Mouse (Mus musculus): Measurements from ENCODE around the gene BC052040. TPM values are rescaled to one million over a fixed set of nuclear protein-coding genes. Genes with fewer than 3 reads are reported as not detected.

The BC052040 gene
- total RNA-seq, 2 experiments from 2014 or later: 2.1 to 2.2 TPM

- intact Hi-C loops (cut with DNase I): no loop called here
- no peak for DNase-seq
These were observed 169.7 kb downstream of the BC052040 start for GRCm38 (mm10) chr2:115751177-115751576.

DNA sequence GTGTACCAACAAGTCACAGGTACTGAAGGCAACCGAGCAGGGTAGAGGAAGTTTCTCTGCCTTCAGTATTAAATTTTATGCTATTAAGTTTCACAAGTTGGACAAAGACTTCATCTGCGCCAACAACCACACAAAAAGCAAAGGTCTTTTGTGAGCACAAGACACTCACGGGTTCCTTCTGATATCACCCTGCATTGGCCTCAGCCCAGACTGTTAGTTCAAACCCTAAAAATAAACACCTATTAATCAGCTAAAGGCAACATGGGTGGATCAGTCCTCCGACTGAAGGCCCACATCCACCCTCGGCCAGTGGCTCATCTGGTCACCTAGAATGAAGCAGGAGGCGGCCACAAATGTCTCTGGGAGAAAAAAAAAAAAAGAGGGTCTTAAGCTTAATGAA, 176.2 kb downstream of the BC052040 start:
- intact Hi-C loops (cut with DNase I): no loop called here
- DNase-seq: peak in 1 of 2 experiments; percentile 24

DNA sequence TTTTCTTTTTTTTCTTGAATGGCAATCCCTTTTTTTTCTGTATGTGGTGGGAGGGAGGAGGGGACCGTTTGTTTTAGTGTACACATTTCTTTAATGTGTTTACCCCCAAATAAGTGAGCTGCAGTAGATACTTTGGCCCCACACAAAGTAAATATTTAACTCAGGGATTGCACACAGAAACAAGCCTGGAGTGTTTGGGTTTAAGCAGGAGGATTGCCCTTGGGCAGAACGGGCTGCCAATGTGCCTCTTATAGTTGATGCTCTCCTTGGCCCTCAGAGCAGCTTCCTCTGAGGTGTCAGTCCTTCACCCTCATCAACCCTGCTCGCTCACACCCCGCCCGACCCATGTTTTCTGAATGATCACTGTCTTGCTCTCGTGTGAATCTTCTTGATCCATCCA, 177.0 kb downstream of the BC052040 start:
- intact Hi-C loops (cut with DNase I): no loop called here
- DNase-seq: no peak

DNA sequence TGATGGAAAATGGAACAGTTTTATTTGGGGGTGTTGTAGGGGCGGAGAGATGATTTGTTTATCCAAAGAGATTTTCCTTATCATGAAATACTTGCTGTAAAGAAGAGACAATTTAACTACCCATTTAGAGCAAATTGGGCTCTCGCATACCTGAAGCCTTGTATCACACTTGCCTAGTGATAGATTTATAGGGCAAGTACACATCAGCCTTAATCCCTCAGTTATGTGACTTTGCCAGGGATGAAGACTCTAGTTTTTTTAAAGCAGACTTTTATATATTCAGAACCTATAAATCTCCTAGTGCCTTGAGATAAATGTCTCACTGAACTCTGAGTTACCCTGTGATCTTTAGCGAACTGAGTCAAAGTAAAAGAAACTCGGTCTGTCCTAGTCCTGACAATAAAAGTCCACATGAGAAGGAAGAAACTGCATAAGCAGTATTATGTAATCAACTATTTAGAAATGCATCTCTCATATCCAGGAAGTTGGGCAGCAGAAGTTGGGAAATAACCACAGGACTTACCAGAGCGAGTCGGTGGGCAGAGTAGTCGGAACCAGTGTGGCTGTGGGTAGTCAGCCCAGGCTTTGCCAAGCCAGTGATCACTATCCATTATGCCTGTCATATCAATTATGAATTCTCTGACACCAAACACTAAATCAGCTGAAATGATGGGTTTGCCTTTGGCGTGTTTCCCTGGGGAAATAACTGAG, 183.2 kb downstream of the BC052040 start:
- intact Hi-C loops (cut with DNase I): no loop called here
- no peak for DNase-seq

- intact Hi-C loops (cut with DNase I): no loop called here
These were observed 188.2 kb downstream of the BC052040 start for GRCm38 (mm10) chr2:115769597-115770305.

GRCm38 (mm10) chr2:115772709-115773108, 191.2 kb downstream of the BC052040 start:
- no peak for DNase-seq
- intact Hi-C loops (cut with DNase I): no loop called here

More at GRCm38 (mm10) chr2:115769597-115770305, 188.2 kb downstream of the BC052040 start:
- DNase-seq: no peak

- DNase-seq: no peak
- intact Hi-C loops (cut with DNase I): no loop called here
These were observed 192.8 kb downstream of the BC052040 start for GRCm38 (mm10) chr2:115774153-115774908.

GRCm38 (mm10) chr2:115775488-115776217, 194.1 kb downstream of the BC052040 start:
- no peak for DNase-seq
- intact Hi-C loops (cut with DNase I): no loop called here

DNA sequence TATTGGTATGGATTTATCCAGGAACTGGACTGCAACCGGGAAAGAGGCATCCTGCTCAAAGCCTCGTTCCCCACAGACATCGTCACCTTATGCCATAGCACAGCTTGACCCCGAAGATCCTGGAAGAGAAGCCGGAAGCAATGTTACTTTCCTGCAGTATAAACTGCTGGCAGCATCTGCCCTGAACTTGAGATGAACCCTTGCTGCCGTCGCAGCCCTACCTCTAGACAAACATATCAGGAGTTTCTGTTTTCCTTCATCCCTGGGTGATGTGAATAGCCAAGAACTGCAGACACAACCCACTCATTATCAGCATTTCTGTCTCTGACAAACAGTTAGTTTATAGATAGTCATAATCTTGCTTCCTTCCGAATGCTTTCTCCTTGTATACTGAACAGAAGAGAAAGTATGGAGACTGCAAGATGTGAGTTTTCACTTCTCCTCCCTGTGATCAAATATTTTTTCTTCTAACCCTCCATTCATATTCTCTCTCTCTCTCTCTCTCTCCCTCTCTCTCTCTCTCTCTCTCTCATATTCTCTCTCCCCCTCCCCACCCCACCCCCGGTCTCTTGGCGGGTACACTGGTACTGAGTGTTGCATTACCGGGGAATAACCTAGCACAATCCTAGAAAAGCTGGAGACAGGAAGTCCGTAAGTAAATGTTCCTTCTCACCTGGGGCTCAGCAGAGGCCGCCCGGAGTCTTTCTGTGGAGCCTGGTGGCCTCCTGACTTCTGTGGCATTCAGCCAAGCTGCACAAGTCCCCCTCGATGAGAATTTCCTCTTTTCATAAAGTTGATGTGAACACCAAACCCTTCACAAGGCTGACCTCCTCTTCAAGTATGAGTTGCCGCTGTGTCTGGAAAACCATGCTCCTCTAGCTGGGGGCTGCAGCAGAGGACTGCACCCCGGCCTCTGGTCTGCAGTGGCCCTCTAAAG, 195.7 kb downstream of the BC052040 start:
- intact Hi-C loops (cut with DNase I): no loop called here
- no peak for DNase-seq

GRCm38 (mm10) chr2:115780546-115781011, 199.1 kb downstream of the BC052040 start:
- no peak for DNase-seq
- intact Hi-C loops (cut with DNase I): no loop called here

DNA sequence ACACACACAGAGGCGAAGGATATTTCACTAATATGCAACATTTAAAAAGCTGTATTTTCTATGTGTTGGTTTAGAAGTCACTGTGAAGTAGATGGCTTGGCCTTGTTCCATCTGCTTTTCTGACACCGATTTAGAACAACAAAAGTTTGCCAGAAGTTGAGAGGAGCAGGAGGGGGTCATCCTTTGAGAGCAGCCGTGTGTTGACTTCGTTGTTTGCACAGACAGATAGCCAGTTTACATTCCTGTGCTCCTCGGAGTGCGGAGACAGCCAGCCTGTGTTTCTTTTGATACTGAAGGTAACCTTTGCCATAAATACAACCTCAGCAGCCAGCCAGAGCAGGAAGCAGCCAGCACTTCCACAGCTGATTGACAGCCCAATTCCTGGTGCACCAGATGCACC, 204.2 kb downstream of the BC052040 start:
- intact Hi-C loops (cut with DNase I): no loop called here
- no peak for DNase-seq

GRCm38 (mm10) chr2:115798839-115799238, 217.3 kb downstream of the BC052040 start:
- intact Hi-C loops (cut with DNase I): no loop called here
- DNase-seq: no peak

GRCm38 (mm10) chr2:115808376-115808775, 226.9 kb downstream of the BC052040 start:
- intact Hi-C loops (cut with DNase I): no loop called here
- no peak for DNase-seq

DNA sequence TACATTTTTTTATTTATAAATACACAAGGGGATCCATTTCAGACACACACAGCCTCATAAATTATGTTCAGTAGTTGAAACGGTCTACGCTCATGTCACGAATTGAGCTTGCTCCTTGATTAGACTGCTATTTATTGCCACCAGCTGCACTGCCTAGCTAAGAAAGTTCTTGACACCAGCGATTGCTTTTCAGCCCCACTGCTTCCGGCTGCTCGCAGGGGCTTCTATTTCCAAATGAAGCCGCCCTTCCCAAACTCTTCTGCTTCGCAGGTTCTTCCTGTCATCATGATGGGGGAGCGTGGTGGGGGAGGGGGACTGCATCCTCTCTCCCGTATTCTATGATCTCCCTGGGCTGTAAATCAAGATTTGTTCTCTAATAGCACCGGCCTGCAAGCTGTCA, 231.8 kb downstream of the BC052040 start:
- no peak for DNase-seq
- intact Hi-C loops (cut with DNase I): no loop called here

- intact Hi-C loops (cut with DNase I): no loop called here
- no peak for DNase-seq
These were observed 232.2 kb downstream of the BC052040 start for GRCm38 (mm10) chr2:115813721-115814120.

DNA sequence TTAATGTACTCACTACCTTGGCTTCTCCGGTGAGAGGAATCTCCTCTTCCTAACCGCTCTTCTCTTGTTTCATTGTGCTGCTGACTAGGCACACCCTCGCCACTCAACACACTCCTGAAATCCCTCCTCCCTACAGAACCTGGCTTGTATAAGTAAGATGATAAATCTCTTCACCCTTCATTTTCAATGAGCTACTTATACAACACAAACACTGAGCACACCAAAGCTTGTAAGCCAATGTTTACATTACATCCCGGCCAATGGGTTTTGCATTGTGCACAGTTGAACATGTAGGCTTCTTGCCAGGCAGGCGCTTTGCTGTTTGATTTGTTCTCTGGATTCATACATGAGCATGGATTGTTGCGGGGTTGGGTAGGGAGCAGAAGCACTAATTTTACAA, 236.4 kb downstream of the BC052040 start:
- no peak for DNase-seq
- intact Hi-C loops (cut with DNase I): no loop called here

DNA sequence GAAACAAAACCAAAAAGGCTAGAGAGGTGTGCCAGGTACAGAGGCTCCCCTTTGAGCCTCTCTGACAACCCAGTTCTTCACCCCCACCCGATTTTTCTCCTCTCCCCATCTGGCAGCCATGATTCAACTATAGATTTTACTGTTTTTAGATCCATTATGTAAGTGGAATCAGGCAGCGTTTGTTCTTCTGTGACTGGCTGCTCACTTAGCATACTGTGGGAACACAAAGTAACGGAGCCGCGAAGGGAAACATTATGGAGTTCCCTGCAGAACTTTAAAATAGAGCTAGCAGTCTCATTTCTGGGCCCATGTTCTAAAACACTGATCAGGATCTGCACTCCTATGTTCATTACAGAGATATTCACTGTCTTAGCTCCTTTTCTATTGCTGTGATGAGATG, 240.8 kb downstream of the BC052040 start:
- intact Hi-C loops (cut with DNase I): no loop called here
- no peak for DNase-seq

All from heart, postnatal 36 days (tissue).